Mouse (Mus musculus): ENCODE results near the gene Skor1.

Skor1 gene

DNA sequence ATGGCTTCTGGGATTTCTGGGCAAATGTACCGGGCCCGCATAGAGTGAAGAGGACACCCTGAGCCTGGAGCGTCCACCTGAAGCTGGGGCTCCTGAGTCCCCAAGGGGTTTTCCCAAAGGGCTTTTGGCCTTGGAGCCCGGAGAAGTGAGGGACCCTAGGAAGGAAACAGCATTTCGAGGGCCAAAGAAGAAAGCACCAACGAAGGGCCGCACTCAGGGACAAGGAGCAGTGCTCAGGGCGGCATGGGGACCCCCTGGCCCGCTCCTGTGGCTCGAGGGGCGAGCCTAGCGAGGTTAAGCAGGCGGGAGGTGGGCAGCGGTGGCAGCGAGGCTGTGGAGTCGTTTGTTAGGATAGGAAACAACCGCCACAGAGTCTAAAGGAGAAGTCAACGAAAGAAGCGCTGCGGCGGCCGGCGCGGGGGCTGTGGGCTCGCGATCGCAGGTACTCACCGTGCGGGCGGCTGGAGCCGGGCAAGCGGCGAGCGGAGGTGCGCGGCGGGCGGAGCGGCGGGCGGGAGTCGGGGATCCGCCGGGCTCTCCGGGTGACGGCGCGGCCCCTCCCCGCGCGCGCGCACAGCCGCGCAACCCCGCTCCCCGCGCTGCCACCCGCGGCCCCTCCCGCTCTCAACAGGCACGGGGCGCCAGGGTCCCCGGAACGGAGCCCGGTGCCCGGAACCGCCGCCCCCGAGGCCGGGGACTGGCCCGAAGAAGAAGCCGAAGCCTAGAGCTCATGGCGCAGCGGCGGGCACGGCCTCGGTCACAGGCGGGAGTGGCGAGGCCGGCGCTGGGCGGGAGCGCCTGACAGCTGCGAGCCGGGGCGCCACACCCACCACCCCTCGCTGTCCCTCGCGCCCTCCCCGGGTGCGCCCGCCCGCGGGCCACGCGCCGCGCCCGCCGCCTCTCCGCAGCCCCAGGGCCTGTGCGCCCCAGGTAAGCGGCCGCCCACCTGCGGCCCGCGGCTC is at the start of gene Skor1:
TSS of gene Skor1 (minus strand) at position 552 of the 962 bp plus-strand sequence.
- in situ Hi-C loops (cut with MboI, MseI): no loop called here

DNA sequence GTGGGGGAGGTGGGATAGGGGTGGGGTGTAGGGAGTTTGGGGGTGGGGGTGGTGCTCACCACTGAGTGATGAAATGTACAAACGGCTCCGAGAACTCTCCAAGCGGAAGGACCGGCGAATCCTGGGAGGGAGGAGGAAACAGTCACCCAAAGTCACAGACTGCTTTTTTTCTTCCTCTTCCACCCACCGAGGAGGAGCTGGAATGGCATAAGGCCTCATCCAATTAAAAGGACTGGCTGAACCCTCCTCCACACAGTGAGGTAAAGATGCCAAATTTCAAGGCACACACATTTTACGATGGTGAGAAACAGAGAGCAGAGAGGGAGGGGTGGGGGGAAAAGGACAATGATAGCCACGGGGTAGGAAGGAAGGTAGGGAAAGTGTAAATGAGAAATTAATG is 48.5 kb upstream of the Skor1 start:
- in situ Hi-C loops (cut with MboI, MseI): no loop called here

DNA sequence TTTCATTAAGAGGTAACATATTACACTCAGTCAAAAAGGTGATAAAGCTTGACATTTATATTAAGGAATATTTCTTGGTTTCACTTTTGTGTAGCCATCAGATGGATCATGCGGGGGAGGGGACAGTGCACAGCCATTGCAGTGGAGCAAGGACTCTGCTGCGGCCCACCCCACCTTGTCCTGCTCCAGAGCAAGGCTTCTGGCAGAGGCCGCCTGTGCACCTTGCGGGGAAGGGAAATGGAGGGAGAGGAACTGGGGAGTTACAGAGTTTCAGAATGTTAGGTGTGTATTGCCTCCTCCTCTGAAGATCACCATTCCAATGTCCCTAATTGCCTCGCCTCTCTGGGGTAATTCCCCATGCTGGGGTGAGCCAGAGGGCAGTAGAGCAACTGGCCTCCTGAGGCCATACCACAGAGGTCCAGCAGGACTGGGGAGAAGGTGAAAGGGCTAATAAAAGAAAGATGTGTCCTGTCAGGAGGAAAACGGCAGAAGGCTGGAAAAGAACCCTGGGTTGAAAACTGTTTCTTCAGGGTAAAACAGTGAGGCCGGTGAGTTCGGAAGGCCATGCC is 47.4 kb upstream of the Skor1 start:
- in situ Hi-C loops (cut with MboI, MseI): no loop called here

DNA sequence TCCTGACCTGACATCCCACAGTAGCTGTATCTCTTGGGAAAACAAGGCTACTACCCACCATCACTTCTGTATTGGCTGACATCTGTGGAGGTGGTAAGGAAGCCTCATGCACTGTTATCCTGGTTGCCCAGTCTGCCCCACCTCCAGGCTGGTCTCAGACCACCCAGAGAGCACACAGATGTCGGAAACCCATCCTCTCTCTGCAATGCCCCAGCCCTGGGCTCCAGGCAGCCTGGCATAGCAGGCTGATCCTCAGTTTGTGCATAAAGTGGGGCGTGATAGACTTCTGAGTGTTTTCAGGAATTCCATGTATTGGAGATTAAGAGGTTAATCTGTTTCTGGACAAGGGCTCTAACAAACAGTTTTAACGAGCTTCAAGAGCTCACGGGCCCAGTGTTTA is 46.8 kb upstream of the Skor1 start:
- in situ Hi-C loops (cut with MboI, MseI): no loop called here

DNA sequence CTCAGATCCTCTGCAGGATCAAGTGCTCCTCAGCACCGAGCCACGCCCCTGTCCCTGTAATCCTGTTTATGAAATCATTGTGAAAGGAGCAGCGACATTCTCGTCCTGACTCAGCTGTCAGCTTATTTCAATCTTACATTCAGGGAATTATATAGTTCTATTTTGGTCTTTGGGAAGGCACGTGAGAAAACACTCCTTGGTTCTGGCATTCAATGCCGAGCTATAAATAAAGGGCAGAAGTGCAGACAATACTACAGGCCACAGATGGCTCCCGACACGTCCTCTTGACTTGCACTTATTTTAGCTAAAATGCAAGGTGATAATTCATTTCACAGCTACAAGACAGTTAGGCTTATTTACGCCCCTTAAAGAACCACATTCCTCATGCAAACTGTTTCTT is 46.0 kb upstream of the Skor1 start:
- in situ Hi-C loops (cut with MboI, MseI): no loop called here

DNA sequence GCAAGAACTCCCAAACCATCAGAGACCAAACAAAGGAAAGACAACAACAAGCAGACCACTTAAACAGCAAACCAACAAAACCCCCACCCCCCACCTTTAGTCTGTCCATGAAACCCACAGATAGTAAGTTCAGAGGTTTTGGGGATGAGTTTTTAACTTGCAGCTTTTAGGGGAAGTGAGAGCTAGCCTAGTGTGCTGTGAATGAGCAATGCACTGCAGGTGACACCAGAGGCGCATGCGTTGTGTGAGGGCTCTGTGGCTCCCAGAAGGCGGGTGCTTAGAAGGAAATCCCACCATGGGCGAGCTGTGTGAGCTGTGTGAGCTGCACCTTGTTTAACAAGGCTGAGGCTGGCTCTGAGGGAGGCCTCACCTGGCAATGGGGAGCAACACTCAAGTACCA is 44.0 kb upstream of the Skor1 start:
- in situ Hi-C loops (cut with MboI, MseI): no loop called here

DNA sequence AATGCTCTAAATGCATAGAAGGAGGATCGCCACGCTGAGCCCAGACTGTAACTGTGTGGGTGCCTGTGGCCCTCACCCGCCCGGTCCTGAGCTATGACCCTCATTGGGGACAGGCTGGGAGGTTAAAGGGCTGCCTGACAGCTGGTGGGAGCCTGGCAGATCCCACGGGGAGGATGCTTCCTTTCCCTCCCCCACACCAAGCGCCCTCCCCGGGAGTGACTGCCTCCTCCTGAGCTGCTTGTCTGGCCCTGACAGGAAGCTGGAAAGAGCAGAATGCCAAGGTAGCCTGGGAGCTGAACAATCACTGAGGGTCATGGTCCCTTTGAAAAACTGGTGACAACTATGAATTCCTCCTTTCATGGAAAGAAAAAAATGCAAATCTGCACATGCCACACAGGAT is 38.5 kb upstream of the Skor1 start:
- in situ Hi-C loops (cut with MboI, MseI): no loop called here

DNA sequence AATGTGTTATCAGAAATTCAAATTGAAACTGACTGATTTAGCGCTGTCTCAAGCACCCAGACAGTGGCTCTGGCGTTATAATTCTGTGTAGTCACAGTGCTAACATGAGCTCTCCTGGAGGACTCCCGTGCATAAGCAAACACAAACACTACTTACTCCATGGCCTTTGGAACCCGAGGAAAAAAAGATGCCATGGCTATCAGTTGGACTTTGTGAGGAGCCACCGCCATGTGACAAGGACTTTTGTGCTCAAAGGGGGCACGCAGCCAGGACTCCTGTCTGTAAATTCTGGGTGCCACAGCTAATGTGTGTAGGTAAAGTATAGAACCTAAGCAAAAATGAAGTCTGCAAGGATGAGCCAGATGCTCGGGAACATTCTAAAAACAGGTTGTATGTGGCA is 36.5 kb upstream of the Skor1 start:
- in situ Hi-C loops (cut with MboI, MseI): no loop called here

DNA sequence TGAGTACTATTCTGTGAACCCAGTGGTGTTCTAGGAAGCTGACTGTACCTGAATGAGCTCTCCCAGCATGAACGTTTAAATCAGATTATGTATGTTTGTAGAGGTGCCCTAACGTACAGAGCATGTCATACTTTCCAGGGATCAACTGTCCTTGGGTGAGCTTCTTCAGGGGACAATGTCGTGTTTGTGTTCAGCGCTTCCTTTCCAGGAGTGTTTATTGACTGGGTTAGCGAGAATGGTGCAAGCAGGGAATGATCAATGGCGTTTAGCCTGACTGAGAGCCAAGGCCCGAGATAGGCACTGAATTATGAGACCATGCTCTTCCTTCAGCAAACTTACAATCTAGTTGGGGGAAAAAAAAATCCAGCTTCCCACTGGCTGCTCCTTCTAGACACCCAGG is 35.1 kb upstream of the Skor1 start:
- in situ Hi-C loops (cut with MboI, MseI): no loop called here

DNA sequence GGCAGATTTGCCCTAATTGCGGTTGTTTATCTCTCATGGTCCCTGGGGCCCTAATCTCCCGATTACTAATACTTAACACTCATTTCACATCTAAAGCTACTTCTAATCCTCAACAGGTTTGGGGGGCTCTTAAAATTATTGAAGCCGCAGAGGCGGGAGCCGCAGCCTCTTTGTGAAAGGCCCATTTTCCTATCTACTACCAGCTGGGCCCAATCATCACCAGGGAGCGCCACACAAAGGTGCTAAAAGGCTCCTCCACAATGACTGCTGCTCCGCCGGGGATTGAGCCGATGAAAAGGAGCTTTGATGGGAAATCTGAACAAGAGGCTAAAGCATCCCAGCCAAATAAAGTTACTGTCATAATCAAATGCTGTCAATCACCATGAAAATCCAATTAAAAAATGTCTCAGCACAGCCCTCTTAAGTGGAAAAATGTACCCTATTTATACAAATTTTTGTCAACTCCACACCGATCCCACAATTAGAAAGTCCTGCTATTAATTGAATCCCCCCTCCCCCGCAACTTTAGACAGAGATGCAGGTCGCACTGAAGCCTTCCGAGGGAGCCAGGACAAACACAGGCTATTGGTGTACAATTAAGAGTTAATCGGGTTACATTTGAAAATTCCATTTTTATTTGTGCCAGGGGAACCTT is 33.7 kb upstream of the Skor1 start:
- in situ Hi-C loops (cut with MboI, MseI): no loop called here

DNA sequence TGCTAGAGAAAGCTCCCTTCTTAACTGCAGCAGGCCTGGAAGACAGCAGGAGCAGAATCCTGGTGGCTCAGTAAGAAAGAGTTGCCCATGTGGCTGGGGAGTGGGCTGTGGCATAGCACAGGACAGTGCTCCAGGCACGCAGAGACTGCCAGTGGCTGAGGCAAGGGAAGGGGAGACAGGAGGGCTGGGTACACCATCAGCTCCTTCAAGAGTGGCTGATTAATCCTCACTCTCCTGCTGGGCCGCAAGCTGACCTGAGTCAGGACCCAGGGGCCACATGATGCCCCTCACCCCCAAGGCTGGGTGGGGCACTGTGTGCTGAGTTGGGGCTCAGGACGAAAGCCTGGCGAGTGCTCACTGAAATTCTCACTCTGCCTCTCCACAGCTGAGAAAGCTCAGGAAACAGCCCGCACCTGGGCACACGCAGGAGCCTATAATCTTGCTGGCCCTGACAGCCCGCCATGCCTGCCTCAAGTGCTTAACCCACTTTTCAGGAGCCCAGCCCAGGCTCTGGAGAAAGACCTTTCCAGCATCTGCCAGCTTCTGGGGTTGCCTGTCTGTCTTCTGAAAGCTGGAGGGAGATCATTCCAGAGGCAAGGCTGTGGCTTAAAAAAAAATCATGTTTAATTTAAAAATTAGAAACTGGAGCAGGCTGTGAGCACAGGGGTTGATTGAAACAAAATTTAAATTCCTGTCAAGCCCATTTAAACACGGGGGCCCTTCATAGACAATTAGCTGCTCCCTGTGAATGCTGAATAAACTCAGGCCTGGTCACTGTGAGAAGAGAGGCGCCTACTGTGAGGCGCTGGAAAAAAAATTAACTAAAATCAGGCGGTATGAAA is 32.8 kb upstream of the Skor1 start:
- in situ Hi-C loops (cut with MboI, MseI): no loop called here

GRCm38 (mm10) chr9:63178296-63178695 is 29.5 kb upstream of the Skor1 start:
- in situ Hi-C loops (cut with MboI, MseI): loop anchor here (10.0 kb wide), 1 partner anchor 1153 kb away; the partner anchor contains the start of gene Paqr5

- in situ Hi-C loops (cut with MboI, MseI): loop anchor here (10.0 kb wide), 1 partner anchor 1149 kb away; the partner anchor contains the start of gene Paqr5
Observed at GRCm38 (mm10) chr9:63174001-63174721, 25.4 kb upstream of the Skor1 start.

- in situ Hi-C loops (cut with MboI, MseI): loop anchor here (10.0 kb wide), 1 partner anchor 1147 kb away; the partner anchor contains the start of gene Paqr5
Observed at GRCm38 (mm10) chr9:63171951-63172350, 23.2 kb upstream of the Skor1 start.

- in situ Hi-C loops (cut with MboI, MseI): no loop called here
Observed at GRCm38 (mm10) chr9:63169127-63169526, 20.4 kb upstream of the Skor1 start.

GRCm38 (mm10) chr9:63165070-63165469 is 16.3 kb upstream of the Skor1 start:
- in situ Hi-C loops (cut with MboI, MseI): no loop called here

DNA sequence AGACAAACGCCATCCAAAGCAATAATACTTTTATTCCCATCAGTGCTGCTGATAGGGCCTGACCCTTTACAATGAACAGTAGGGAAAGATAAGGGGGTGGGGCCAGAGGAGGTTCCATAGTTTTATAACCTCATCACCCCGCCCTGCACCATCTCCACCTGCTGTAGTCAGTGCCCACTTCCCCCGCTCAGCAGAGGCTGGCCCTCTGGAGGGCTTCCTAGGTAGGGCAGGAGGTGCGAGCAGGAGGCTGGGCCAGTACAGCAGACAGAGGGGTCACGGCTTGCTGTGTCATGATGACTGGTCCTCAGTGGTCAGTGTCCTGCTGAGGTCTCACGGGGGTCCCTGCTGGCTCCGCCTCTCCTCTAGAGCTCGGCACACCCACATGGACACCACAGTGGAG is 15.0 kb upstream of the Skor1 start:
- in situ Hi-C loops (cut with MboI, MseI): no loop called here

DNA sequence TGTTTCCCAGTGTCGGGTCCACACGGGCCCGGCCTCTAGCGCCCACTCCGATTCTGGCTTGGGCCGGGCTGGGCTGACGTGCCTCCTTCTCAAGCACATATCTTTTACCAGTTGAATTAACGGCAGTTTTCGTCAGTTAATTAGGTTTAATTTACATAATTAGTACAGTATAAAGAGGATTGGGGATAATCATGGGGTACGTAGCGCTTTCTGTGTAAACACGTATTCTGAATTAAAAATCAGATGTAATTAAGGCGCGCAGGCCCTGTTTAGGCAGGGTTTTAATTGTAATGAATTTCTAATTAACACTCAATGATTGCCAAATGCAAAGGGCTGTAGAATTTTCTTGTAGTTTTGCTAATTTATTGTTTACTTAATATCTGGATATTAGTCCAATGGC is 3.2 kb upstream of the Skor1 start:
- in situ Hi-C loops (cut with MboI, MseI): no loop called here

DNA sequence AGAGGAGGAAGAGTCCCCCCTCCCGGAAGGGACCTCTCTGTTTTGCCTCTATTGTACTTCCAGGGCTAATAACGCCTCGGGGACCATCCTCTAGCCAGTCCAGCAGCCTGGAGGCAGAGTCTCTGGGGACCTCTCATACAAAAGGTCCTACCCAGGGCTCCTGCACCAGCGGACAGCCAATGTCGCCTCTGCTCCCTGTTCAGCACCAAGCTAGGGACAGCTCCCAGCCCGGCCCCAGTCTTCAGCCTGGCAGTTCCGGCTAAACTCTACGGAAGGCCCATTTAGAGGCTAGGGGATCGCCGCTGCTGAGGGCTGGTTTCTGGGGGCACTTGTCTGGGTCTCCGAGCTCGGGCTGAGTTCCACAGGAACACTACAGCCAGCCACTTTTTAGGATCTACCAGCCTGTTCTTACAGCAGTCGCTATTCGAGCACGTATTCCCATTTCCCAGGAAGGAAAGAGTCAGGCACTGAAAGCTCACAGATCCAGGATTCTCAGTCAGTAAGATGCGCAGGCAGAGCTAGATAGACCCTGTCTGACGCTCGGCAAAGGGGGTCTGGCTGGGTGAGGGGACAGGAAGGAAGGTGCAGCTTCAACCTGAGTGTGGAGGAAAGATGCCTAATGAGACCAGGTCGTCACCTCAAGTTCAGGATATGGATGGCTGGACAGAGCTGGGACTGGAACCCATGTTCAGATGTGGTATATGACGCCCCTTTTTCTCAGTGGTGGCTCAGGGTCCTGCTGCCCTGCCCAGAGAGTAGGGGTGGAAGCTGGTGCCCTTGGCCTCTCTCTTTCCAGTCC is 2.5 kb upstream of the Skor1 start:
- in situ Hi-C loops (cut with MboI, MseI): no loop called here
